Mouse (Mus musculus) olfactory bulb, adult 2 months (tissue): ENCODE measurements around the gene AI597479. TPM values are rescaled to one million over a fixed set of nuclear protein-coding genes. Genes with fewer than 3 reads are reported as not detected.

Experiments
- H3K27ac ChIP-seq: fragments of 200-500 bp; 2 replicates; pipeline ENCODE4 v1.5.1; 2012; ENCODE audit warnings: low read depth, low read length; ENCODE audit not compliant: insufficient read depth
- H3K4me1 ChIP-seq: fragments of 200-500 bp; 2 replicates; pipeline ENCODE4 v1.6.1; 2012; ENCODE audit warnings: low read length; ENCODE audit not compliant: control insufficient read depth, insufficient read depth
- H3K4me3 ChIP-seq: fragments of 200-500 bp; 2 replicates; pipeline ENCODE4 v1.5.1; 2012; ENCODE audit warnings: mild to moderate bottlenecking, low read depth, low read length, moderate library complexity; ENCODE audit not compliant: insufficient read depth
- CTCF ChIP-seq: fragments of 200-500 bp; IDR thresholded peaks from 2 replicates; pipeline ENCODE4 v1.5.1; 2012; ENCODE audit warnings: low read depth, mild to moderate bottlenecking, low read length, moderate library complexity; ENCODE audit not compliant: insufficient read depth
- POLR2A ChIP-seq: fragments of 200-500 bp; IDR thresholded peaks from 2 replicates; pipeline ENCODE4 v1.6.1; 2012; ENCODE audit warnings: mild to moderate bottlenecking, low read depth, low read length, moderate library complexity; ENCODE audit not compliant: insufficient read depth
- WGBS: fragments of 180-500 bp; shearing (Covaris S2); methylation state at CpG from one replicate; pipeline ENCODE4 v1.1.7; 2018; 5-methylcytosine and 5-hydroxymethylcytosine counted together
- polyA plus RNA-seq: library from polyadenylated mRNA; stranded (reverse); fragments of >200 nt; gene quantifications from 2 replicates; pipeline ENCODE4 v1.2.4, GENCODE M21; 2012; ENCODE audit warnings: low replicate concordance; ENCODE audit not compliant: missing spikeins, insufficient read depth, insufficient read length

The AI597479 gene
- polyA plus RNA-seq, 1 experiment, result not detected

DNA sequence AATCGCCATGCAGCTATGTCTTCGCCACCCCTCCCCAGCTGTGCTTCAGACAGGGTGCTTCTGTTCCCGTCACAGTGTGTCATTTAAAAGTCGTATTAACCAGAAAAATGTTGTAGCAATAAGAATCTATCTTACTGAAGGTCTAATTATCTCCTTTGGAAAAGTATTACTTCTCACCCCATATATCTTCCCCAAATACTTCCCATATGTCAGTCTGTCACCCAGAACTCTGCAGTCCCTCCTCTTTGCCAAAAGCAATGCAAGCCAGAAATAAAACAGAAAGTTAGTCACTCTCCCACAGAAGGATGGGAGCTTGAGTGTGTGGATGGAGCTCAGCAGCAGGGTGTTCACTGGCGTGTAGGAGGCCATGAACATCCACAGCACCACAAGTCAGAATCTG lies 38.8 kb downstream of the AI597479 start:
- H3K4me3 ChIP-seq, result no peak overlapping the region
- H3K4me1 ChIP-seq, result peaks cover 11% of the 10 kb centered on the region
- H3K27ac ChIP-seq, result no peak overlapping the region
- TF ChIP-seq POLR2A, result no peak
- no peak for TF ChIP-seq CTCF
- WGBS, result 51% methylated on average over 5 of the region's 5 CpGs

DNA sequence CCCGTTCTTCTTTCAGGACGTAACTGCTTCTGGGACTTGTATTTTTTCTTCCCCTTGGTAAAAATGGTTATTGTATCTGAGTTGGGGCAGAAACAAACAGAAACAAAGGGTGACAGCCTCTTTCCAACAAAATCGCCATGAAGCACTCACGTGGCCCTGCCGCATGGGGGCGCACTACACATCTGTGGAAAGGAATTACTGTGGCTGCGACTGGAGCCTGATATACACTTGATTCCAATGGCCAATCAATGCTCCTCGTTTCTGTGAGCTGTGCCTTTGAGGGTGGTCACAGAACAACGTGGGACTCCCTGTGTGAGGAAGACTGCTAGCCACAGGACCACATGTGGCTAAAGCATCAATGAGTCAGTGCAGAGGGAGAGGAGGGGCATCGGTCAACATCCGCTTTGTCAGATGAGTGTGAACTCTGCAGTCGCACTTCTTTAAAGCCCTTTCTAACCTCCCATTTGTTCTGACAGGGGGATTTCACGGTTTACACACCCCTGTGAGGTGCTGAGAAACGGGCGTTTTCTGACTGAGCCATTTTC lies 39.8 kb downstream of the AI597479 start:
- Histone ChIP-seq H3K4me3 (no peak overlapping the region), H3K4me1 (peaks cover 14% of the 10 kb centered on the region), H3K27ac (no peak overlapping the region)
- WGBS, result 77% methylated on average over 15 of the region's 15 CpGs
- TF ChIP-seq POLR2A, result no peak
- TF ChIP-seq CTCF, result no peak

DNA sequence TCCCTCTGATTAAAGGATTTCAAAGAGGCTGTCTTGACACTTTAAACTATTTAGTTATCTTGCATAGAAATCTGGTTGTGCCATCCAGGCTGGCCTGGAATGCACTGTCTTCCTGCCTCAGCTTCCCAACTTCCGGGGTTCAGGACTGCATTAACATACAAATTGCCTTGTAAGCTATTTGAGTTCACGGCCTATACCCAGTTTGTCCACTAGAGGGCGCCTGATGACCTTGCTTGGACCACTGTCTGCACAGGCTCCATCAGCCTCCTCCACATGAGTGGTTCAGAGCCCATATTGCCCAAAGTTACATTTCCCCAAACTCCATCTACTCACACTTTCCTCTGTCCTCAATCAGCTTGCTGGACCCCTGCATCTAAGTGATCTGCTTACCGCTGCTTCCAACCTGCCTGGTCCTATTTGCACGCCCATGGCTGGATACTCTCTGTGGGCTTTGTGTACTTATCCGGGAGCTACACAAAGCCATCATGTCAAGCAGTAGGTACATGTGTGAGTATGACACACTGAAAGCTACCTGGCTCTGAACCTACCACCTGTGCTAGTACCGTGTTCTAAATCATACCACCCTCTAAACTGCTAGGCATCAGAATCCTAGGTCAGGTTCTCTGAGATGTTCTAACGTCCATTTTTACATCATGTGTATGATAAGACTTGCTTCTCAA lies 41.2 kb downstream of the AI597479 start:
- WGBS, result 52% methylated on average over 8 of the region's 8 CpGs
- no peak for TF ChIP-seq POLR2A
- TF ChIP-seq CTCF, result peak; percentile 81
- no peak overlapping the region for H3K27ac ChIP-seq
- no peak overlapping the region for H3K4me3 ChIP-seq
- peaks cover 19% of the 10 kb centered on the region for H3K4me1 ChIP-seq

DNA sequence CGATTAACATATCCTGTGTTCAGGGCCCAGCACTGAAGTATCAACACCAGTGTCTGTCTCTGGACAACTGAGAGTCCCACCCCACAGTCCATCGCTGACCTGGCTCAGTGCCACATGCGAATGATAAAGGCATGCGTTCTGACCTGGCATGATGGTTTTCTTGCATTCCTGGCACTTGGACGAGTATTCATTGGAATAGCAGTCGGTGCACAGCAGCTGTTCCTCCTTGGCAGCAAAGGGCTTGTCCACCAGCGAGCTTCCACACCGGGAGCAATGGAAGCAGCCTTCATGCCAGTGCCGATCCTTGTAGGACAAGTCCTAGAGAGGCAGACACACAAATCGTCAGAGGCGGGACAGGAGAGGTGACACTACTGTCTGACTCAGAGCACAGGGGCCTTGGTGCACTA lies 43.0 kb downstream of the AI597479 start:
- Histone ChIP-seq H3K27ac (no peak overlapping the region), H3K4me1 (peaks cover 19% of the 10 kb centered on the region), H3K4me3 (no peak overlapping the region)
- 50% methylated on average over 11 of the region's 11 CpGs for WGBS
- no peak for TF ChIP-seq CTCF
- no peak for TF ChIP-seq POLR2A

DNA sequence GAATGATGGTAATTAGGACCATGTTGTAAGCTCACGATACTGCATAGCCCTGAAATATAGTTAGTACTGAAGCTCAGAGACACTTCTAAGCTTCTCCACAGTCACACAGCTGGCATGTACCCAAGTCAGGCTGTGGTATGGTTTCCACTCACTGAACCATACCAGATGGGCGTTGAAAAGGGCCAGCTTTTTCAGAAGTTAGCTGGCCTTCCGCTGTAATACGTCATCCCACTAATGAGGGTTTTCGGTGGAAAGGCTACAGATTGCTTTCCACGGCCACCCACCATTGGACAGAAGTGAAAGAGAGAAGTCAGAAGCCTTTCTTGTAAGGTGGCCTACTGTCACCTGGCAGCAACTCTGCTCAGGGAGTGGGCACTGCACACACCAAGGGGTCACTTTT lies 44.3 kb downstream of the AI597479 start:
- H3K4me3 ChIP-seq, result no peak overlapping the region
- H3K4me1 ChIP-seq, result peaks cover 20% of the 10 kb centered on the region
- 52% methylated on average over 6 of the region's 6 CpGs for WGBS
- TF ChIP-seq CTCF, result no peak
- no peak for TF ChIP-seq POLR2A
- H3K27ac ChIP-seq, result peak overlapping the region; percentile 31

DNA sequence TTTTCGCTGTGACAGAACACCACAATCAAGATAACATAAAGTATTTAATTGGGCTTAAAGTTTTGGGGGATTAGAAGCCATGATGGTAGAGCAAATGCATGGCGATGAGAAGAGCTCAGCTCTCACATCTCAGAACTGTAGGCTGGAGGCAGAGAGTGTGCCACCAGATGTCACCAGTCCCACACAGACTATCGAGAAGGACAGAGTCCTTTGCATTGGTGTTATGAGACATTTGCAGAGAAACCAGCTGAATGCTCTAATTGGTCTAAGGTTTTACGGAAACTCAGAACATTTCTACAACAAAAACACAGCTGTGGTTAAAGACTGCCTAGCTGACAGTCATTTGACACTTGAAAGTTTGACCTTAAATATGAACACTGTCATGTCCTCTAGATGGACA lies 44.8 kb downstream of the AI597479 start:
- 48% methylated on average over 4 of the region's 4 CpGs for WGBS
- TF ChIP-seq POLR2A, result no peak
- TF ChIP-seq CTCF, result no peak
- Histone ChIP-seq H3K4me3 (no peak overlapping the region), H3K4me1 (peaks cover 20% of the 10 kb centered on the region), H3K27ac (no peak overlapping the region; the same call in 1 of the 2 replicates)

DNA sequence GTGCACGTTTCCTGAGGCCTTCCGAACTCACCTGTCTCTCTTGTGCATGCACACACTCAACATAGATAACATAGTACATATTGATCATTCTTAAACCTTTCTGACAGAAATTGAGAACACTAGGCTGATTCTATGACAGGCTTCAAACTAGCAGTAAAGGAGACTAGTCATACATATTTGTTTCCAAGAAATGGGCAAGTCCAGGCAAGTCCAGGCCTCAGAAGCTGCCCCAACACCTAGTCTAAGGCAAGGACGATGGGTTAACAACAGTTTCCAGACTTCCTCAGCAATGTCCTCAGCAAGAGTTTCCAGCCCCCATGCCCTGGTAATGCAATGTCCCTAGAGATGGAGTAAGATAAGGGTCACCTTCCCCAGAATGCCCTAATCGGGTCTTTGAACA lies 45.3 kb downstream of the AI597479 start:
- TF ChIP-seq CTCF (no peak), POLR2A (no peak)
- Histone ChIP-seq H3K4me3 (no peak overlapping the region), H3K4me1 (peaks cover 20% of the 10 kb centered on the region), H3K27ac (no peak overlapping the region)
- WGBS, result 92% methylated on average over 4 of the region's 4 CpGs

DNA sequence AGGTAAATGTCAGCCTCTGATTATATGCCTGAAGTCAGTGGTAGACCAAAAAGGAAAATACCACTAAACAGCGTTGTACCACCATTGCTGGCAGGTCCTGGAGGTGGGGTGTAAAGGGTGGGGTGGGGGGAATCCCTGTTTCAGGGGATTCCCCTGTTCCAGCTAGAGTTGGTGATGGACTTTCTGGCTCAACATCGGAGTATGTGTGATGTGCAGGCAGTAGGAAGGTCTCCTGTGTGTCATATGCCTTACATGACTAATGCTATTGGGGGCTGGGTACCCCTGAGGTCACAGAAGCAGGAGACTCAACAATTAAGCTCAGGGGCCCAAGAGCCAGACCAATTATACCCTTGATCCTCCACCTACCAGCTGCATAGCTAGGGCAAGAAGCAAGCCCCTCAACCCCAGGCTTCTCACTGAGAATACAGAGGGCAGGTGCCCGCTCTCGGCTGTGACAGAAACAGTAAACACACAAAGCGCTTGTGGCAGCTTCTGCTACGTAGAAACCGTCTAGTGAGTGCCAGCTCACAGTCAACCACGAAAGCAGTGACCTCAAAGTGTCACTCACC lies 45.9 kb downstream of the AI597479 start:
- Histone ChIP-seq H3K27ac (no peak overlapping the region), H3K4me1 (peaks cover 20% of the 10 kb centered on the region), H3K4me3 (no peak overlapping the region)
- 78% methylated on average over 8 of the region's 8 CpGs for WGBS
- no peak for TF ChIP-seq CTCF

DNA sequence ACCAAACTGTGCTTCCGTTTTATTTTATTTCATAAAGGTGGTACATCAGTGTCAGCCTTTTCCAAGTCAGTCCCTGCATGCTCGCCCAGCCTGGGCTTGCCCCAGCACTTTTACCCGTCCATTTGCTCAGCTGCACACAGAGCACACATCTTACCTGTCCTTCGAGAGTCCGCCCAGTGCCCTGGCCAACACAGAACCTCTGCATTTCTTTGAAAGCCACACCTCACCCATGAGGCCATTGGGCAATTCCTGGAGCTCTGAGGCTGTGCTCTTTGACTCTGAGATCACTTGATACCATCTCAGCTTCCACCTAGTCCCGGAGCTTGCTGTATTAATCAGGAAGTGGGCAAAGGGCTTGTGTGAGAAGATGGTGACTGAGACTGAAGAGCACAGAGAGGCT lies 46.9 kb downstream of the AI597479 start:
- WGBS, result 82% methylated on average over 6 of the region's 6 CpGs
- Histone ChIP-seq H3K27ac (no peak overlapping the region), H3K4me1 (peaks cover 20% of the 10 kb centered on the region), H3K4me3 (no peak overlapping the region)
- TF ChIP-seq CTCF, result no peak
- no peak for TF ChIP-seq POLR2A

DNA sequence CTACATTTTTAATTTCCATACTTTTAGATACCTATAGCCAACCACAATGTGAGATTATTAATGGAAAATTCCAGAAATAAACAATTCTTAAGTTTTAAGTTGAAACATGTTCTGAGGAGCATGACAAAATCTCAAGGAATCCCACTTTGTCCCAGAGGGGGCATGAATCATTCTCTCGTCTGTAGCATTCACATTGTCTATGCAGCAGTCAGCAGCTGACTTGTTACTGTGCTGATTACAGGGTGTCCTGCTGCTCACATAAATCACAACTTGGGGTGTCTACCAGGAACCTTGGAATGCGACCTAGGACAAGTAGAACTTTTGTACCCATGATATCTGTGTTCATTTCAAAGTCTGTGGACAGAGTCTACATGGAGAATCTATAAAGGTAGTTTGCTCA lies 49.0 kb downstream of the AI597479 start:
- H3K4me1 ChIP-seq, result peaks cover 12% of the 10 kb centered on the region
- H3K4me3 ChIP-seq, result no peak overlapping the region
- no peak for TF ChIP-seq CTCF
- TF ChIP-seq POLR2A, result no peak
- WGBS, result 50% methylated on average over 2 of the region's 2 CpGs
- H3K27ac ChIP-seq, result no peak overlapping the region
